Mouse (Mus musculus) forebrain, embryonic 16.5 days (tissue): Measurements from ENCODE around the gene Vmn2r3. TPM values are rescaled to one million over a fixed set of nuclear protein-coding genes. Genes with fewer than 3 reads are reported as not detected.
"Not testable (repeated sequence)": the region's sequence is repeated elsewhere in the genome, so short reads cannot be mapped to it uniquely, and the experiment has no call there.

Experiments used
- ATAC-seq: fragments of 200-750 bp; cut with Nextera tagmentation; 2 replicates; pipeline ENCODE4 v1.8.0; 2017; ENCODE audit warnings: mild to moderate bottlenecking, moderate library complexity
- H3K27ac ChIP-seq: fragments of 300-500 bp; sonication (generic); 2 replicates; pipeline ENCODE4 v1.5.1; 2014; ENCODE audit warnings: low read length, control low read depth
- H3K27me3 ChIP-seq: fragments of 300-500 bp; sonication (generic); replicated peaks from 2 replicates; pipeline ENCODE4 v1.6.1; 2014; ENCODE audit warnings: low read length; ENCODE audit not compliant: control insufficient read depth, insufficient read depth
- H3K36me3 ChIP-seq: fragments of 300-500 bp; sonication (generic); 2 replicates; pipeline ENCODE4 v1.6.1; 2014; ENCODE audit not compliant: control insufficient read depth, insufficient read depth
- H3K4me1 ChIP-seq: fragments of 300-500 bp; sonication (generic); replicated peaks from 2 replicates; pipeline ENCODE4 v1.6.1; 2014; ENCODE audit warnings: low read length; ENCODE audit not compliant: control insufficient read depth, insufficient read depth
- H3K4me2 ChIP-seq: fragments of 300-500 bp; sonication (generic); 2 replicates; pipeline ENCODE4 v1.6.1; 2014; ENCODE audit warnings: mild to moderate bottlenecking, low read length, control low read depth
- H3K4me3 ChIP-seq: fragments of 300-500 bp; sonication (generic); replicated peaks from 2 replicates; pipeline ENCODE4 v1.5.1; 2014; ENCODE audit warnings: mild to moderate bottlenecking, low read length, control low read depth
- H3K9ac ChIP-seq: fragments of 300-500 bp; sonication (generic); replicated peaks from 2 replicates; pipeline ENCODE4 v1.6.1; 2014; ENCODE audit warnings: low read depth, low read length, control low read depth
- H3K9me3 ChIP-seq: fragments of 300-500 bp; sonication (generic); 2 replicates; pipeline ENCODE4 v1.6.1; 2016; ENCODE audit warnings: low read length; ENCODE audit not compliant: control insufficient read depth
- WGBS: fragments of 180-500 bp; shearing (Covaris S2); extraction: QIAGEN DNeasy Blood & Tissue Kit; methylation state at CpG from one replicate; pipeline ENCODE4 v1.1.7; 2014; 5-methylcytosine and 5-hydroxymethylcytosine counted together
- polyA plus RNA-seq: library from polyadenylated mRNA; unstranded; fragments of >200 nt; fragmentation: Nextera tagmentation; extraction: Ambion mirVana; gene quantifications from 2 replicates; pipeline ENCODE4 v1.2.1, GENCODE M21; 2015

Vmn2r3 gene
- not detected in 2 replicates for polyA plus RNA-seq

- H3K27ac ChIP-seq = no peak within 1 kb of the TSS
- no peak within 1 kb of the TSS for H3K4me2 ChIP-seq
- H3K4me3 ChIP-seq = no peak within 1 kb of the TSS
- ATAC-seq = no peak
- no peaks in the 10 kb centered on the region for H3K9me3 ChIP-seq
- H3K27me3 ChIP-seq = no peaks in the 10 kb centered on the region
- WGBS = 75% methylated on average over 1 of the region's 1 CpGs
- H3K9ac ChIP-seq = no peak within 1 kb of the TSS
- no peaks in the 10 kb centered on the region for H3K36me3 ChIP-seq
- no peaks in the 10 kb centered on the region for H3K4me1 ChIP-seq
Measured at GRCm38 (mm10) chr3:64289609-64290008, at the start of gene Vmn2r3. Vmn2r3 (minus strand) TSS chr3:64289709.

DNA sequence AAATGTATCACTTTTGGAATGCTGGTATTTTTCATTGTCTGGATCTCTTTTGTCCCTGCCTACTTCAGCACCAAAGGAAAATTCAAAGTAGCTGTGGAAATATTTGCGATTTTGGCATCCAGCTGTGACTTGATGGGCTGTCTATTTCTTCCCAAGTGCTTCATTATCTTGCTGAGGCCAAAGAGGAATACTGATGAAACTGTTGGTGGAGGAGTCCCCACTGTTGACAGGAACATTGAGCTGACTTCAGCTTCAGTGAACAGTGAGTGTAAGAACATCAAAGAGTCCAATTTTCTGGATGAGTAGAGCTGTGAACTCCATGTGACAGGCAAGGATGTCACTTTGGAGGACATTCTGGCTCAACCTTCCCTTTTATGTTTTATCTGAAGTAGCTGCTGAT, 43.0 kb upstream of the Vmn2r3 start:
- Histone ChIP-seq H3K36me3 (no peaks in the 10 kb centered on the region), H3K9ac (no peak overlapping the region), H3K4me1 (no peaks in the 10 kb centered on the region), H3K27ac (no peak overlapping the region), H3K4me2 (no peak overlapping the region), H3K9me3 (no peaks in the 10 kb centered on the region), H3K4me3 (no peak overlapping the region), H3K27me3 (no peaks in the 10 kb centered on the region)
- no peak for ATAC-seq
- 51% methylated on average over 1 of the region's 1 CpGs for WGBS

DNA sequence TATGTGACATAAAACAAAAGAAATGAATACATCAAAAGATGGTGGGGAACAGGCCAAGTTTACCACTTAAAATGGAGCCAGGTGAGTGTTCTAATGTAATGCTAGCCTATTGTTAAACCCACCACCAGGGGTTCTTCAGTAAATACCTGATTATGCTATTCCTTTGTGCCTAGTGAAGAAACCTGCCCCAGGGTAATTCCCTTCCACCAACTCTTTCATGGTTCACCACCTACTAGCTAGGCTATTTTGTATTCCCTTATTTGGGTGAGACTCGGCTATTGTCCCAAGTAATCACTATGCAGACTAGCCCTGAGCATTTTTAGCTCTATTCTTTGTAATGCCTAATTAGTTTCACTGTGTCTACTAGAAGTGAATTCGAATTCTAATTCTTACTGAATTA, 32.3 kb upstream of the Vmn2r3 start:
- 22% methylated on average over 2 of the region's 2 CpGs for WGBS
- peak; percentile 64; the same call in 1 of the 2 replicates for ATAC-seq
- Histone ChIP-seq H3K36me3 (no peaks in the 10 kb centered on the region), H3K4me3 (no peak overlapping the region), H3K27me3 (no peaks in the 10 kb centered on the region), H3K4me2 (no peak overlapping the region), H3K4me1 (no peaks in the 10 kb centered on the region), H3K9ac (no peak overlapping the region), H3K9me3 (no peaks in the 10 kb centered on the region), H3K27ac (no peak overlapping the region)

GRCm38 (mm10) chr3:64306799-64307198, 17.3 kb upstream of the Vmn2r3 start:
- Histone ChIP-seq H3K27me3 (no peaks in the 10 kb centered on the region), H3K4me2 (no peak overlapping the region), H3K4me1 (no peaks in the 10 kb centered on the region), H3K9me3 (no peaks in the 10 kb centered on the region), H3K9ac (no peak overlapping the region), H3K4me3 (no peak overlapping the region), H3K36me3 (no peaks in the 10 kb centered on the region), H3K27ac (no peak overlapping the region)
- ATAC-seq = no peak

GRCm38 (mm10) chr3:64265762-64266112, 23.8 kb downstream of the Vmn2r3 start:
- Histone ChIP-seq H3K27me3 (no peaks in the 10 kb centered on the region), H3K27ac (no peak overlapping the region), H3K4me2 (no peak overlapping the region), H3K9ac (no peak overlapping the region), H3K4me1 (no peaks in the 10 kb centered on the region), H3K4me3 (no peak overlapping the region), H3K9me3 (no peaks in the 10 kb centered on the region), H3K36me3 (no peaks in the 10 kb centered on the region)
- no peak for ATAC-seq
- 0% methylated on average over 1 of the region's 1 CpGs for WGBS

GRCm38 (mm10) chr3:64265056-64265761, 24.3 kb downstream of the Vmn2r3 start:
- H3K4me1 ChIP-seq, H3K27ac ChIP-seq, H3K9ac ChIP-seq, H3K36me3 ChIP-seq, H3K4me2 ChIP-seq, ATAC-seq, H3K9me3 ChIP-seq, H3K27me3 ChIP-seq, H3K4me3 ChIP-seq: not testable (repeated sequence)
- 23% methylated on average over 7 of the region's 7 CpGs for WGBS

- Histone ChIP-seq H3K9ac (no peak overlapping the region), H3K27me3 (no peaks in the 10 kb centered on the region), H3K36me3 (no peaks in the 10 kb centered on the region), H3K4me2 (no peak overlapping the region), H3K9me3 (no peaks in the 10 kb centered on the region), H3K4me1 (no peaks in the 10 kb centered on the region), H3K27ac (no peak overlapping the region), H3K4me3 (no peak overlapping the region)
- no peak for ATAC-seq
- 93% methylated on average over 3 of the region's 3 CpGs for WGBS
Measured at GRCm38 (mm10) chr3:64259582-64259981, 29.9 kb downstream of the Vmn2r3 start.

- Histone ChIP-seq H3K4me1 (no peaks in the 10 kb centered on the region), H3K9ac (no peak overlapping the region), H3K4me3 (no peak overlapping the region), H3K9me3 (no peaks in the 10 kb centered on the region), H3K27ac (no peak overlapping the region), H3K4me2 (no peak overlapping the region), H3K36me3 (no peaks in the 10 kb centered on the region), H3K27me3 (no peaks in the 10 kb centered on the region)
- ATAC-seq = no peak
- 91% methylated on average over 5 of the region's 5 CpGs for WGBS
Measured at GRCm38 (mm10) chr3:64251646-64252045, 37.9 kb downstream of the Vmn2r3 start.

DNA sequence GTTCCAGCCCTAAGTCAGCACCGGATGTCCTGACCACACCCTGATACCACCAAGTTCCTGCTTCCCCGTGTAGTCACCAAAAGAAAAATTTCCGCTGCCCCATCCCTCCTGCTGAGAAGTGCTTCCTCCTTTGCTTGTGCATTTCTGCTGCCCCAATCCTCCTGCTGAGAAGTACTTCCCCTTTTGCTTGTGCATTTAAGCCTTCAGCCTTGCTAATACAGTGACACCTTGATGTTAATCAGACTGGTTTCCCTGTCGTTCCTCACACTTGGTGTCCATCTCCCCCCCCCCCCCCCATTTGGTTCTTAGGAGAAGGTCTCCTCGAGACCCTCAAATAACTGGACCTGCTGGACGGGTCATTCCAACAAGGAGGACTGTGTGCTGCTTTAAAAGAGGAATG, 39.0 kb downstream of the Vmn2r3 start:
- not testable (repeated sequence) for ATAC-seq, H3K9me3 ChIP-seq, H3K4me2 ChIP-seq, H3K4me3 ChIP-seq, H3K36me3 ChIP-seq, H3K27me3 ChIP-seq, H3K27ac ChIP-seq, H3K4me1 ChIP-seq, H3K9ac ChIP-seq
- WGBS = 84% methylated on average over 6 of the region's 6 CpGs

GRCm38 (mm10) chr3:64235459-64235858, 54.0 kb downstream of the Vmn2r3 start:
- not testable (repeated sequence) for H3K4me2 ChIP-seq, H3K36me3 ChIP-seq, H3K9ac ChIP-seq, H3K27me3 ChIP-seq, ATAC-seq, H3K4me1 ChIP-seq, H3K9me3 ChIP-seq, H3K4me3 ChIP-seq, H3K27ac ChIP-seq
- 90% methylated on average over 6 of the region's 6 CpGs for WGBS
